Mouse (Mus musculus) skeletal muscle tissue, postnatal 0 days (tissue): ENCODE measurements around the gene Ccdc50. TPM values are rescaled to one million over a fixed set of nuclear protein-coding genes. Genes with fewer than 3 reads are reported as not detected.

Experiments used
- polyA plus RNA-seq: library from polyadenylated mRNA; unstranded; fragments of >200 nt; fragmentation: Nextera tagmentation; extraction: Ambion mirVana; gene quantifications from 2 replicates; pipeline ENCODE4 v1.2.1, GENCODE M21; 2015

Ccdc50 gene
- 38.7 and 42.3 TPM in 2 replicates for polyA plus RNA-seq

DNA sequence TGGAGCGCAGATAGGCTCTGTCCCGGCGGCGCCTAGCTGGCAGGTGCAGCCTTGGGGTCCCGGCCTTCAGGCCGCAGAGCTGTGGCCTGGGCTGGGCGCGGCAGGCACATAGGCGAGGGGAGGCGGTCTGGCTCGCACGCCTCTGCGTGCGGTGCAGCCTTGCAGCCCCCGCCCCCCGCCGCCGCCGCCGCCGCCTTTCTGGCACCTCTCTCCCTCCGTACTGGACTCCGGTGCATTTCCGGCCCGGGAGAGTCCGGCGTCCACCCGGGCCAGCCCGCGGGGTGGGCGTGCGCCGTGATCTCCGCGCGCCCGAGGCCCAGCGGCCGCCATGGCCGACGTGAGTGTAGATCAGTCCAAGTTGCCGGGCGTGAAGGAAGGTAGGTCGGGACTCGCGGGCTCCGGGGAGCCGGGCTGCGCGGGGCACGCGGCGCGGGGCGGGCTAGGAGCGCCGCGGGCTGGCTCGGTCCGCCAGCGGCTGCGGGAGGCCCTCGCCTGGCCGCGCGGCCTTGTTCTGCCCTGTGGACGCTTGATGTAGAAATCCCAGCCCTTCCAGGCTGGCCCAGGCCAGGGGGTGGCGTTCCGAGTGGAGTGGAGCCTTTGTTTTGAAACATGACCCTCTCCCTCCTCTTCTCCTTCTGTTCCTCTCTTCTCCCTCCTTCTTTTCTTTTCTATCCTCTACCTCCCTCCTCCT, at the start of gene Ccdc50:
Gene Ccdc50, plus strand, starts transcription at position 109 of the 691 bp plus-strand sequence.

GRCm38 (mm10) chr16:27370191-27370590, 18.5 kb upstream of the Ccdc50 start, which contains the start of gene Uts2b:
TSS of gene Uts2b (minus strand) at chr16:27370239.

Other genes with a start within 250 kb of the Ccdc50 start
- 1.7 and 3.2 TPM in 2 replicates for gene Ostn, start 81.4 kb upstream of the Ccdc50 start, polyA plus RNA-seq
- not detected in 2 replicates for gene Uts2b, start 18.6 kb upstream of the Ccdc50 start, polyA plus RNA-seq